Mouse (Mus musculus): ENCODE results near the gene Dmc1. TPM values are rescaled to one million over a fixed set of nuclear protein-coding genes. Genes with fewer than 3 reads are reported as not detected.

Dmc1 gene
- polyA plus RNA-seq (2015; fragmentation: Nextera tagmentation; extraction: Ambion mirVana) = 3.2 and 4.2 TPM in 2 replicates

DNA sequence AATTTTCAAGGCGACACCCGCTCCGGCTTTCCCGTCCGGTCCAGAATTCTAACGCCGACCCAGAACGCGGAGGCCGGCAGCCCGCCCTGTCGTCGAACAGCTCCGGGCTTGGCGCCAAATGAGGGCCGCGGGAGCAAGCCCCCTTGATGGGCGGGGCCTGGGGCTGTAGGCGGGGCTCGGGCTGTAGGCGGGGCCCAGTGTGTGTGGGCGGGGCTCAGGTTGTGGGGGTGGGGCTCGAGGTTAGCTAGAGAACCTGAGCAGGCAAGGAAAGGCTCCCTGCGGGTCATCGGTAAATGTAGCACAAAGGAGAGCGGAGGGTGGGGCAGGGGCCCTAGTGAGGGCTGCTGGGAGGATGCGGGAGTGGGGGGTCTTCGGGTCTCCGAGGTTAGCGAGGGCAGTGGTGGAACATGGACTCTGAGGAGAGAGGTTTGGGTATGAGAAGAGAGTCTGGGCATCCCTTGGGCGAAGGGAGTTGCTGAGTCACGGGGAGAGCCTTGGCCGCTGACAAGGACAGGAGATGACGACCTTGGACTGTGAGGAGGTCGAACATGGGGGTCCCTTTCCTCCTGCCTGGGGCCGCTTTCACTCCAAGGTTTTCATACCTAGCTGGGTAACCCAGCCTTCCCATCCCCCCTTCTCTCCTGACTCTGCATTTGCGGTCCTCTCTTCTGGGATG lies at the start of gene Dmc1:
TSS of gene Dmc1 (minus strand) at position 120 of the 676 bp plus-strand sequence.
- DNase-seq (ENCODE audit: low spot score) = peak; percentile 41

DNA sequence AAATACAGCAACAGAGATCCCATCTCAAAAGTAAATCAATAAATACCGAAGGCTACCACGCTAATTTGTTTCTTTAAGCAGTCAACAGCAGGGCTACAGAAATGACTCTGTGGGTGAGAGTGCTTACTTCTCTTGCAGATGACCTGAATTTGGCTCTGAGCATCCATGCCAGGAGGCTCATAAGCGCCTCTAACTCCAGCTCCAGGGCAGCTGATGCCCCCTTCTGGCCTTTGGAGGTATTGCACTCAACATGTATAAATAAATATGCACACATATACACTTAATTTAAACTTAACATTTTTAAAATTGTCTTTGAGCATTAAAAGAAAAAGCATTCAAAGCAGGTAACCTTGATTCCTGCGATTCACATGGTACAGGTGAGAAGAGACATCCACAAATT lies 46.6 kb upstream of the Dmc1 start:
- peak; percentile 49 for DNase-seq (ENCODE audit: low spot score)

DNA sequence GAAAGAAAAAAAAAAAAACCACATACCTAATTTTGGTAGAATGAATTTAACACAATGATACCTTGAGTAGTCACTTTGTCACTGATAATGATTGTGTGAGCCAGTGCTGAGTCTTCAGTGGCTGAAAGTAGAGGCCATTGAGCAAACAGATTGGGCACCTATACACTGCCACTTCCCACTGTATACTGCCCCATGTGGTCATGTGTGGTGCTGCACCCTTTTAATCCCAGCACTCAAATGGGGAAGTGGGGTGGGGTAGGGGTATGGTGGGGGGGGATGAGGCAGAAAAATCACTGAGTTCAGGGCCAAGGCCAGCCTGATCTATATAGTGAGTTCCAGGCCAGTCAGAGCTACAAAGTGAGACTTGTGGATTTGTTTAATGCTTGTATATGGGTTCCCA lies 45.7 kb upstream of the Dmc1 start:
- peak; percentile 64 for DNase-seq (ENCODE audit: low spot score)

DNA sequence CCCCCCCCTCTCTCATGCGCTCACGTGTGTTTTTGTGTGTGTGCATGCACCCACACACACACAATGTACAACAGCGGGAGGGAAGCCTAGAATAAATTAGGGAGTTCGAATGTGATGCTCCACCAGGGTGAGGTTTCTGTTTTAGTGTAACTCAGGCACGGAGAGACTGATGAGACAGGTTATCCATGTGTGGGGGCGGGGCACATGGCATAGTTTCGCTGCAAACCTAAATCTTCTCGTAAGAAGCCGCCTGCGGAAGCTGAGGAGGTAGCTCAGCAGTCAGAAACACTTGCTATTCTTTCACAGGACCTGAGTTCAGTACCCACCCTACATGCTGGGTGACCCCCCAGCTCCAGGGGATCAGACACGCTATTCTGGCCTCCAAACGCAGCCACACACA lies 43.2 kb upstream of the Dmc1 start:
- no peak for DNase-seq (ENCODE audit: low spot score)

DNA sequence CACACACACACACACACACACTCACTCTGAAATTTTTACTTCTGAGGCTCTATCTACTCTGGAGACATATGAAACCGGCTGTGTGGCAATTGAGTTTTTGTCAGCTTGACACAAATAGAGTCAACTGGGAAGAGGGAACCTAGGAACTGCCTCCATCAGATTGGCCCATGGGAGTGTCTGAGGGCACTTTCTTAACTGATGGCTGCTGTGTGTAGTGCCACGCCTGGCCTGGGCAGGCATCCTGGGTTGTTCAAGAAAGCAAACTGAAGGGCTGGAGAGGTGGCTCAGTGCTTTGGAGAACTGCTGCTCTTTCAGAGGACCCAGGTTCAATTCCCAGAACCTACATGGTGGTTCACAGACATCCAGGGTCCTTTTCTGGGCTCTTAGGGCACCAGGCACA lies 40.6 kb upstream of the Dmc1 start:
- DNase-seq (ENCODE audit: low spot score) = no peak

DNA sequence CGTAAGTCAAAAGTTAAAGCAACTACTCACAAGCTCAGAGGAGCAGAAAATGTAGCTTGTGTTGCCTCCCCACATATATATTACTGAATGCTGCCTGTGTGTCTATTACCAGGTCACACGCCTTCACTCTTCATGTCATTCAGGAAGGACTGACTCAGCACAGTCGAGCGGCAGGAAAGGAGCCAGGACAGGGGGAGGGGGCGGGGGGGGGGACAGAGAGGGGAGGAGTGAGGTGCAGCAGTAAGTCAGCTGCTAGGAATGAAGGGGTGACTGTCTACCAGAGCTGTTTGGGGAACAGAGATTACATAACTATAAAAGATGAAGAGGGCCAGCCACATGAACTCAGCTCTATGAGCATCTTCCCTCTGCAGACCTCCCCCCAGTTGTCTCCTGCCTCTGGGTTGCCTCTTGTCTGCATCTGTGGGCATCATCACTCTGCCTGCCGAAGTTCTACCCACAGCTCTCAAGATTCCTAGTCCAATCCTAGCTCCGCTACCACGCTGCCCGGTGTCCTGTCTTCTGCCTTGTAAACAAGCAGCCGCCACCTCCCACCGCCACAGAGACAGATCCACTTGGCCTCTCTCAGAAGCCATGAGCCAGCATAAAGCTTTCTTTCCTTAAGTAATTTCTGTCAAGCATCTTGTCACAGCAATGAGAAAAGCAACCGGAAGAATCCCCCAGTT lies 36.4 kb upstream of the Dmc1 start:
- DNase-seq (ENCODE audit: low spot score) = no peak

DNA sequence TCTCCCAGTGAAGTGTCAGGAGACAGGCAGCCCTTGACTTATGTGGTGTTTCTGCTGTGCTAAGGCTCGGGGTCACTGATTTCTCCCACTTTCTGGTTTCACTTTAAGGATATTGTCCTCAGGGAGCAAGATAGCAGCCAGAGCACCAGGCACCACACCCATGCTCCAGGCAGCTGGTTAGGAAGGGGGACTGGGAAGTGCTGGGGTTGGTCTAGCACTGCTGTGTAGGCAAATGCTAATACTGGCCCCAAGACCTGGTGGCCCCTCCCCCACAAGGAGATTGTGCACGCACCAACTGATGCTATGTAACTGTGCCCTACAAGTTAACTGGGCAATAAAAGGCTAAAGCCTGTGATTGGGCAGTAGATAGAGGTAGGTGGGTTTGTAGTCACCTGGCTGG lies 25.6 kb upstream of the Dmc1 start:
- no peak for DNase-seq (ENCODE audit: low spot score)

DNA sequence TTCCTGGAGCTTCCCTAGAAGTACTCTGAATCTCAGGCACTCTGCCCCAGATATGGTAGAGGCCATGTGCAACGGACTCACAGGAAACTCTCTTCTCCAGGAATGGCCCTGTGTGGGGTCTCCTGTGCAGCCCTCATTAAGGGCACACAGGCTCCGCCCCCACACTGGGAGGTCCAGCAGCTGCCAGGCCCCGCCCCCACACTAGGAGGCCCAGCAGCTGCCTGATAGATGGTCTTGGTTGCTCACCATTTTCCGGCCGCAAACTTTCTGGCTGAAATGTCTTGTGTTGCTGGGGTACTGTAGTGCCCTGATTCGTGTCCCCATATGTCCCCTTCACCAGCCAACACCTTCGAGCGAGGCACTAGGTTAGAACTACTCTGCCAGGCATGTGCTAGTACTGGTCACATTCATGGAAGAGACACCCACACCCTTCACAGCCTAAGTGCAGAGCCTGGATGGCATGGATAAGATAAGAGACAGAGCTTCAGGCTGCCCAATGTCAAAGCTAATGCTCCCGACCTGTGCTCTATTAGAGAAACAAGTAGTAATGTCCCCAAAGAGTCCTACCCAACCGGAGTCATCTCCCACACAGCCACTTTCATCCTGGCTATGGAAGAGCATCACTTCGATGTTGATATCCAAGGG lies 15.0 kb upstream of the Dmc1 start:
- DNase-seq (ENCODE audit: low spot score) = no peak

DNA sequence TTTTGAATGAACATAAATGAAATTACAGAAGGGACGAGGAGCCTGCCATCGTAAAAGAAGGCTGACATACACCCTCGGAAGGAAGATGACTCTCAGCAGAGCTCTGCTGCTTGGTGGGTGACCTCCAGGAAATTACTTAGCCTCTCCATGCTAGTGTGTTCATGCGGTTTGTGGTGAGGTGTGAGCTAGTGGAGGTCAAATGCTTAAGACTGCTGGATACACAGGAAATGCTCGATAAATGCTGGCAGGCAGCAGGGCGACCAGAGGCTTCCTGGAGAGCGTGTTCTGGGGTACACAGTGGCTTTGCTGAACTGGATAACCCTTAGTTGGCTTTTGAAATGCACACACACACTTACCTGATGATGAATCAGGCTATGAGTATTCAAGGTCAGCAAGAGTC lies 13.5 kb upstream of the Dmc1 start:
- DNase-seq (ENCODE audit: low spot score) = no peak

DNA sequence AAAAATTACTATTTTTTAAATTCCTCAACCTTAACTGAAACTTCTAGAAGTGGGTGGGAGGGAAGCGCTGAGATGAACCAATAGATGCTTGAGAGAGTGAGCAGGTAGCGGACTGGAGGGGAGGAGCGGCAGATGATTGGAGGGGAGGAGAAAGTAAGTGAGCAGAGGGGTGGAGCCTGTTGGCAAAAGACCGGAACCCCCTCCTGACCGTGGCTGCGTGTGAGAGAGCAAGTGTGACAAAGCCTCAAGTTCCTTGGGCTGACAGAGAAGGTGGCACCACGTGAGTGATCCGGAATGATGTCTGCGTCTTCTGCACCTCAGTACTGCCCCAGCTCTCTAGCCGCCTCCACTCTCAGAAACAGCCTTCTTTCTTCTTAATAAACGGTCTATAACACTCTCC lies 12.2 kb upstream of the Dmc1 start:
- DNase-seq (ENCODE audit: low spot score) = no peak

DNA sequence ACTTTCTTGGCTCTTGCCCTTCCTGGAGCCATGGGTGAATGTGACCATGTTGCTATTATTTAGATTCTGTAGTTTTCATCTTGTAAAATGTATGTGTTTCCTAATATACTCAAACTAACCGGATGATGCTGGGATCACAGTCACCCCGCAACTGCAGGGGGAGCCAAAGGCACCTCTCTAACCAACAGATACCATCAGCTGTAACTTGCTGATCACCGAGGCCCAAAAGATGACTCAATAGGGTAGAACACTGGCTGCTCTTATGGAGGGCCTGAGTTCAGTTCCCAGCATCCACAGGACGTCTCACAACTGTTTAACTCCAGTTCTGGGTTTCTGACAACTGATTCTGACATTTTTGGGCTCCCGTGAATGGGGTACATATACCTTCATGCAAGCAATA lies 11.8 kb upstream of the Dmc1 start:
- DNase-seq (ENCODE audit: low spot score) = no peak

DNA sequence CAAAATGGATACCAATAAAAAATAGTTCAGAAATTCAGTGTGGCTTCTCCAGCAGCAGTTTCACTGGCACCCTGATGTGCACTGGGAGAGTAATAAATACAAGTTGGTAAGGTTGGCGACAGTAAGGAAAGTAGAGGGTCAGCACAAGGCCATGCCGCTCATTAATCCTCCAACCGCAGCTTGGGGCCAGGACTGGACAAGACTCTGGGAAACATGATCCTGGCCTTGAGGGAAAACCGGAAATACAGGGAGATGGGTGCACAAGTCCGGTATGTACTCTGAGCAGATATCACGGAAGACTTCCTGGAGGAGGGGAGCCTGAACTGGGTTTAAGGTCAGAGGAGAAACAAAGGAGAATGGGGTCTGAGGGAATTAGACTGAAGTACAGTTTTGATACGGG lies 10.6 kb upstream of the Dmc1 start:
- DNase-seq (ENCODE audit: low spot score) = no peak

DNA sequence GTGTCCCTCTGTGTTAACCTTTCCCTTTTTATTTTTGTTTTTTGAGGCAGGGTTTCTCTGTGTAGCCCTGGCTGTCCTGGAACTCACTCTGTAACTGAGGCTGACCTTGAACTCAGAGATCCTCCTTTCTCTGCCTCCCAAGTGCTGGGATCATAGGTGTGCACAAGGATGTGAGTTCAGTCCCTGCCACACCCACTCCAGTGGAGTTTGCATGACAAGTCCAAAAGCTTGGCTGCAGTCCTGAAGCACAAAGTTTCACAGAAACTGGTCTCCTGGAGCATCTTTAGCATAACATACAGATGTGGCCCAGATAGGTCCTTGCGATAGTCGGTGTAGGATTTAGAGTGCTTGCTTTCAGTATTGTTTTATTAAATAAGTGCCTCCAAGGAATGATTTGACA lies 4.3 kb upstream of the Dmc1 start:
- no peak for DNase-seq (ENCODE audit: low spot score)

DNA sequence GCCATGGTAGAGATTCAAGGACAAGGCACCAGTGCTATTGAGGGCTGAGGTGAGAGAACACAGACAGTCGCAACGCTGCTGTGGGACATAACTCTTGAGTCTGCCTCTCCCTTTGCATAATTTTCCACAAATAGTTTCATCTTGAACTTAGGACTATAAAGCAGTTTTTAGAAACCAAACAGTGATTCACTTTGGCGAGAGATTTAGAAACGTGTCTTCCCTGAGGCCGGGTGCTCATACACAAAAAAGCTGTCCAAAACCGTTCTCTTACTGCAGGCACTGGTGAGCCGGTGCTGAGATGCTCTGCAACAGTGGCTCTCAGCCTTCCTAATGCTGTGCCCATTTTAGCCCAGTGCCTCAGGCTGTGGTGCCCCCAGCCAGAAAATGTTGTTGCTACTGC lies 3.3 kb upstream of the Dmc1 start:
- no peak for DNase-seq (ENCODE audit: low spot score)

DNA sequence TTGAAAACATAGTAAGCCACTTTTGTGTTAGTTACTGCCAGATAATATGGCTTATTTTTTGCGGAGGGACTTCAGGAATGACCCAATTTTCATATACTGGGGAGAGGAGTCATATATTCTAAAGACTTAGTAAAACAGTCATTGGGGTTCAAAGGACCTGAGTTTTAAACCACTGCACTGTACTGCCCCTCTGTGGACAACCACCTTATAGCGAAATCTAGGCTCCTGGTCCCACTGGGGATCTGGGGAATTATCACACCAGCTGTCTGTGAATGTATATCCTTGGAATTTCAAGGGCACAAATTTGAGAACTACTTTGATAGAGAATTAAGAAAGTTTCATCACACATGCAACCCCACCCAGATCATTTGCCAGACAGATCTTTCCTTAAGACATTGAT lies 2.8 kb upstream of the Dmc1 start:
- peak; percentile 28 for DNase-seq (ENCODE audit: low spot score)

DNA sequence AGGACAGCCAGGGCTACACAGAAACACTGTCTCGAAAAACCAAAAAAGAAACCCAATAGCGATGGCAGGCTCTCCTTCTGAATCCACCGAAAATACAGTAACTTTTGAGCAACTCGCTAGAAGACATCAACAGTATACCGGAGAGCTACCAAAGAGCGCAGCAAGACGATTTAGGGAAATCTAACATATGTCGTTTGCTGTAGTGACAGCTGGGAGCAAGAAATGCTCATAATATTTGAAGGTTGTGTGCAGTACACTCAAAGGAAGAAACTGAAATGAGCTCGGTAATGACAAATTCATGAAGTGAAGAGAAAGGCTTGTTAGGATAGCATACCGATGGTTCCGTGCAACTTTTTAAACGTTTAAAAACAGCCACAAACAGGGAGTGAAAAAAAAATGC lies 1.3 kb upstream of the Dmc1 start:
- DNase-seq (ENCODE audit: low spot score) = no peak

DNA sequence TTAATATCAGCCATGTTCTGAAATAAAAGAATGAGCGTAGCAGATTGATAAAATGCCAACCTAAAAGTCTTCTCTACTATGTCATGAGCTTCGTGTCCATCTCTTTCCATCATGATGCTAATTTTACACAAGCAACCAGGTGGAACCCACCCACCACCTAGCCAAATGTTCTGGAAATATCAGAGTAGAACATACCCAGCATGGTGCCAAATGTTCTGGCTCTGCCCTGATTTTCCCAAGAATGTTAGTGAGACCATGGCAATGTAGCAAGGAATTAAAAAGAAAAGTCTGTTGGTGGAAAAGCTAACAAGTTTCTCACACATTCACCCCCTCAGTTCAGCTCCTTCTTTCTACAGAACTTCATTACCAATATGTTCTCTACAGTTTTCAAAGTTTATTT lies 4.7 kb downstream of the Dmc1 start:
- no peak for DNase-seq (ENCODE audit: low spot score)

DNA sequence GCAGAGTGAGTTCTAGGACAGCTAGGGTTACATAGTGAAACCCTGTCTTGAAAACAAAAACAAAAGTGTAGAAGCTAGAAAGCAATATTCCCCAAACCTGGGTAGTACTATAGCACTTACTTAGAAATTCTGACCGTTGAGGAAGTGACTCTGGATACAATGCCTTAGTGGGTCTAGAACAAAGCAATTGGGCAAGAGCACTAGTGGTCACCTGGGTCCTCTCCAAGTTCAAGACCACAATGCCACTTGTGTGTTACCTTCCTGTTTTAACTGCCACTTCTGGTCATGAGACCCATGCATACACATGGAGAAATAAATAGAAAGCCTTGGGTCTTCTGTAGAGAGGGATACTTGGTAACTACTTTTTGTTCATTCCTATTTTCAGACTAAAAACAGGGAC lies 6.2 kb downstream of the Dmc1 start:
- DNase-seq (ENCODE audit: low spot score) = no peak

DNA sequence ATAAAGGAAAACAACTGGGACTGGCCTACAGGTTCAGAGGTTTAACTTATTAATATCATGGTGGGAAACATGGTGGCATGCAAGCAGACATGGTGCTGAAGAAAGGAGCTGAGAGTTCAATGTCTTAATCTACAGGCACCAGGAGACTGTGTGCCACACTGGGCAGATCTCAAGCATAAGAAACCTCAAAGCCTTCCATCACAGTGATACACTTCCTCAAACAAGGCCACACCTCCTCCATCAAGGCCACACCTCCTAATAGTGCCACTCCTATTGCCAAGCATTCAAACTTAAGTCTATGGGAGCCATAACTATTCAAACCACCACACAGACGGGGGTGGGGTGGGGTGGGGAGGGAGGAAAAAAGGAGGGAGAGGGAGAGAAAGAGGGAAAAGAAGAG lies 23.3 kb downstream of the Dmc1 start:
- DNase-seq (ENCODE audit: low spot score) = no peak

DNA sequence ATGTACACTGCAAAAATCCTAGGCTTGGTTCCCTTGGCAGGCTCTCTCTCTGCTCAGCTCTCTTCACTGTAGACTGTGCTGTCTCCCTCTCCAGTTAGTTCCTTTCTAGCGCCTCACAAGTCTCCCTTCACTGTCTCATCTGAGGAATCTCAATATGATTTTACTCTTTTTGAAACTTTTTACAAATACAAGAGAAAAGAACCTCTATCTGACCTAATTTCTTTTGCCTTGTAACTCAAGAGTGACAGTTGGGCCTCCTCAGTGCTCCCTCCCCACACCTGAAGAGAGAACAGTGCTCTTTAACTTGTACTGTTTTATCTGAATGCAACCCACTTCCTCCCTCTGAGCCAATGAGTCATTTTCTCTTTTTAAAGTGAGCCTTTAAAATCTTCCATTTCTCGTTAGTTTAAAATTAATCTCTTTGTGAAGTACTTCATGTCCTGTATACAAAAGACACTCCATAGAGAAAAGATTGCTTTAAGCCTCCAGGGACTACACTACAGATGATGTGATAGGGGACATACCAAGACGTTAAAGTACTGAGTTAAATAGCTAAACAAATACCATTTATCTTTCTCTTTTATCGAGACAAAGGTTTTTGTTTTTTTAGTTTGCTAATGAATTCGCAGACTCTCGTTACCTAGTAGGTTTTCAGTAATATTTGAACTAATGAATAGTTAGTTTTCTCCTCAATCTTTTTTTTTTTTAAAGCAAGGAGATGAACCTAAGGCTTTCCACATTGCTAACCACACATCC lies 27.1 kb downstream of the Dmc1 start:
- DNase-seq (ENCODE audit: low spot score) = peak; percentile 80

DNA sequence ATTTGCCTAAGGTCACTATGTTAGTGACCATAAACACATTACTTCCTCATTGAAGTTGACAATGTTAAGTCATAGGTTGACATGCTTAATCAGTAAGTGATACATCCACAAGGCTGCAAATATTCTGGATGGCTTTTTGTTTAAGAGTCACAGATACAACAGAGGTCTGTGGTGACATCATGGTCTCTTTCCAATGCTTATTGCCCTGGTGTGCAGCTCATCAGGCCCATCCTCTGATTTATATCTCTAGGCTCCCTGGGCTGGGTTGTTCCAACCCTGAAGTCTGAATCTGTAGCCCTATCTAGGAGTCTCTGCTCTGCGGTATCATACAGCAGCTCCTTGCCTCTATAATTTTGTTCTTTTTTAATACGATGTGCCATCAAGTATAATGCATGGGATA lies 28.0 kb downstream of the Dmc1 start:
- DNase-seq (ENCODE audit: low spot score) = no peak

DNA sequence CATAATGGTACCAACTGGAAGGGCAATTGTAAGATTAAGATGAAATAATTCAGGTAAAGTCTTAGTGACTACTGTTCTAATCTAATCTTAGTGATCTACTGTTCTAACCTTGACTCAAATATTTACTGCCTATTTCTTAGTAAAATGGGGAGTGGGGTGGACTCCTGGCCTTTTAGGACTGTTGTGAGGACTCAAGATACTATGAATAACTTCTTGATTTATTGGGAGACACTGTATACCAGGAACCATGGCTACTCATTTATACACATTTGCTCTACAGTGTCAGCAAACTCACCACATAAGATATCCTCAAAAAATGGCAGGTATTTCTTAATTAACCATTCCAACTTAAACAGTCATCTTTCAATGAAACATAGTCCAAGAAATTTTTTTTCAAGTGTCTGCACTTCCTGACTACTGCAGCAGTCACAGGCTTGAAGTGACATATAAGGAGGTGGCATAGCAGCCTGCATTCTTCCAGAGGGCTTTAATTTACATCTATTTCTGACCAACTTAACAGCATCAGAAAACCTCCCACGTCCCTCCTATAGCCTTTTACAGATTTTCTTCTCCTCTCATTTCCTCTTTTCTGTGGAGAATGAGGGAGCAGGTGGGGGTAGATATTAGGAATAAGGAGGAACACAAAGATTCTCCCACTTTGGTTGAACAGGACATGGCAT lies 29.2 kb downstream of the Dmc1 start:
- no peak for DNase-seq (ENCODE audit: low spot score)

All from thymus, postnatal 0 days (tissue).